Mouse (Mus musculus): Measurements from ENCODE around the gene Atg4a-ps. TPM values are rescaled to one million over a fixed set of nuclear protein-coding genes. Genes with fewer than 3 reads are reported as not detected.
"Not testable (repeated sequence)": the region's sequence is repeated elsewhere in the genome, so short reads cannot be mapped to it uniquely, and the experiment has no call there.

The Atg4a-ps gene
- 1 to 10 TPM in 1 of 2 experiments, under 1 TPM in 1; 0.14 to 5.3 TPM for total RNA-seq (2021)
- long read RNA-seq, experiment 1, transcript Atg4a-ps-201 (1 exons, 2,115 nt) = major isoform, 7 of 7 reads
- long read RNA-seq, experiment 1, partial matches to known transcripts = 0 of 7 reads
- long read RNA-seq, experiment 1, other reads (novel, unspliced or antisense) = 0 of 7 reads
- long read RNA-seq, experiment 2 = 0 reads

DNA sequence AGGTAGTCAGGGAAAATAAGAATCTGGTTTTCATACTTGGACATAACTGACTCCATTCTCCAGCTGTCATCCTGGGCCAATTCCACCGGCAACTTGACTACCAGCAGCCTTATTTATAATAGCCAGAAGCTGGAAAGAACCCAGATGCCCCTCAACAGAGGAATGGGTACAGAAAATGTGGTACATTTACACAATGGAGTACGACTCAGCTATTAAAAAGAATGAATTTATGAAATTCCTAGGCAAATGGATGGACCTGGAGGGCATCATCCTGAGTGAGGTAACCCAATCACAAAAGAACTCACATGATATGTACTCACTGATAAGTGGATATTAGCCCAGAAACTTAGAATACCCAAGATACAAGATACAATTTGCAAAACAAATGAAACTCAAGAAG, at the start of gene Atg4a-ps:
TSS of gene Atg4a-ps (minus strand) at position 101 of the 400 bp plus-strand sequence.
- not testable (repeated sequence) for DNase-seq

DNA sequence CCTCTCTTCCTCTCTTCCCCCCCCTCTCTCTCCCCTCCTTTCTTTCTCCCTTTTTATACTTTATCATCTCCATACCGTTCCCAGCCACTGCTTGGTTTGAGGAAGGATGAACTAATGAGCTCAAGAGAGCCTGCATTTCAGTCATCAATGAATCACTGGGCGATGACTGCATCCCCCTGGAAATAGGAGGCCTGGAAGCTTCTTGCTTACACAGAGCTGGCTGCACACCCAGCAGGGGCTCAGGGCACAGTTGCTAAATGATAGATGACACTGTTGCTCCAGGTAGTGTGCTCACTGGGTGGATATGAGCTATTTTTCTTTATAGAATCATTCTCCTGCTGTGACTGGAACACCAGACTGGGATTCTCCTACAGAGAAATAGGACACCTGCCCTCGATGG, 49.7 kb upstream of the Atg4a-ps start:
- no peak for DNase-seq

DNA sequence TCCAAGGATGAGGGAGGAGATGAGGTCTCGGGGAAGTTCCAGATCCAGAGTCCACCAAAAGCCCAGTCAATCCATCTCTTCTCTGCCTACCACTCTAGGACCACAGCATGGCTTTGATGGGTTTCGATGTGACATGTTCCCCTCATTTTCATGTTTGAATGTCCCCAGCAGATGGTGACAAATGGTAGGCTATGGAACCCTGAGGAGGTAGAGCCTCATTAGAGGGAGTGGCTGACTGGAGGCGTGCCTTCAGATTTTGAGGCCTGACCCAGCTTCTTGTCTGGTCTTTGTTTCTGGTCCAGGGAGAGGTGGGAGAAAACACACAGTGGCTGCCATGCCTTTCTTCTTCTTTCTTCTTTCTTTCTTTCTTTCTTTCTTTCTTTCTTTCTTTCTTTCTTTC, 44.6 kb upstream of the Atg4a-ps start:
- no peak for DNase-seq

DNA sequence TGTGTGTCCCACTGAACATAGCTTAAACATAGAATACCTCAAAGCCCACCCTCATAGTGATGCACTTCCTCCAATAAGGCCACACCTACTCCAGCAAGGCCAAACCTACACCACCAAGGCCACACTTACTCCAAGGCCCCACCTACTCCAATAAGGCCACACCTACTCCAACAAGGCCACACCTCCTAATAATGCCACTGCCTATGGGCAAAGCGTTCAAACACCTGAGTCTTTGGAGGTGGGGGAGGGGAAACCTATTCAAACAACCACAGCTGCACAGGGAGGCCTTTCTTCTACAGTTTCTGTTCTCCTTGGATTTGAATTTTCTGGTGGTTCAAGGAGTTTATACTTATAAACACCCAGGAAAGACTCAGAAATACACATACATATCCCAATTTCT, 43.2 kb upstream of the Atg4a-ps start:
- no peak for DNase-seq

DNA sequence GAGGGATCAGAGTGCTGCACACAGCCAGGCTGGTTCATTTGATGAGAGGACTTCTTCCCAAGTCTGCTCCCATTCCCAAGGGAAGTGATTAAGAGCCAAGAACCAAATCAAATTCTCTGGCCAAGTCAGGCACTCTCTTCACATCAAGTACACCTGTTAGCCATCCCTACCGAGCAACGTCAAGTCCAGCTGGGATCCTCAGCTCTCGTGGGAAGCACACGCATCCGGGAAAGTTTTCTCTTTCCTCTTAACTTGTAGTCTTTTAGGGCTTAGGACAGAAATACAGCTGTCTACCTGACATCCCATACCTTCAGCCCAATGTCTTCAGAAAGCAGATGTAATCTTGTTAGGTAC, 38.1 kb upstream of the Atg4a-ps start:
- DNase-seq = no peak

- DNase-seq = no peak
Observed at GRCm38 (mm10) chr3:103683234-103683965, 37.5 kb upstream of the Atg4a-ps start.

DNA sequence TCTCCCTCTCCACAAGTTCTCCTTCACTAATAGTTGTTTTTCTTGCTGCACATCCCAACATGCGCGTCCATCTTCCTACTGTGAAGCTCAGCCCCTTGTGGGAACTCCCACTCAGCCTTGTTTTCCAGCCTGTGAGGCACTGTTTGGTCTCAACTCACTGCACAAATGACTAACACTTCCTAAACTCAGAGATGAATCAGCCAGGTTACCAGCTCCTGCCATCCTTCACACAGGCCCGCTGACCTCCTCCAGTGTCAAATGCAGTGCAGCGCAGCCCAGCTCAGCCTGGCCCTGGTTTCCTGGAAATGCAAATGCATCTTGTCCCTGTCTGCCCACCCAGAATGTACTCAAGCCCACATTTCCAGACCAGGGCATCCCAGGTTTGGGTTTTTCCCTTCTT, 36.6 kb upstream of the Atg4a-ps start:
- no peak for DNase-seq

GRCm38 (mm10) chr3:103678811-103679210, 32.9 kb upstream of the Atg4a-ps start:
- DNase-seq = no peak

- no peak for DNase-seq
Observed at GRCm38 (mm10) chr3:103672716-103673115, 26.8 kb upstream of the Atg4a-ps start.

- DNase-seq = no peak
Observed at GRCm38 (mm10) chr3:103672113-103672512, 26.2 kb upstream of the Atg4a-ps start.

- no peak for DNase-seq
Observed at GRCm38 (mm10) chr3:103663385-103663784, 17.5 kb upstream of the Atg4a-ps start.

DNA sequence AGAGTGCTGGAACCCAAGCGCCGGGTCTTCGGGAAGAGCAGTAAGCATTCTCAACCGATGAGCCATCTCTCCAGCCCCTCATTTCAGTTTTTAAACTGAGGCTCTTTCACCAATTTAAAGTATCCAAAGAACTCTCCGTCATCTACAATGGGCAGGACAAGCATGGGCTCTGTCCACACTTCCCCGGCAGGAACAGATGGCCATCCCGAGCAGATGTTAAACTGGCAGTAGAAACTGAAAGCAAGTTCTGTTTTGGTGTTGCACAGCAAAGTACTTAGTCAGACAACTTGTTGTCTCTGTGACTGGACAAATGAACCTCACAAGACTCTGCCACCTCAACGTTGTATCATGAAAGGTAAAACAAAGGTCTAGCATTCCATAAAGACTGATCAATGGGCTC, 15.8 kb upstream of the Atg4a-ps start:
- no peak for DNase-seq

DNA sequence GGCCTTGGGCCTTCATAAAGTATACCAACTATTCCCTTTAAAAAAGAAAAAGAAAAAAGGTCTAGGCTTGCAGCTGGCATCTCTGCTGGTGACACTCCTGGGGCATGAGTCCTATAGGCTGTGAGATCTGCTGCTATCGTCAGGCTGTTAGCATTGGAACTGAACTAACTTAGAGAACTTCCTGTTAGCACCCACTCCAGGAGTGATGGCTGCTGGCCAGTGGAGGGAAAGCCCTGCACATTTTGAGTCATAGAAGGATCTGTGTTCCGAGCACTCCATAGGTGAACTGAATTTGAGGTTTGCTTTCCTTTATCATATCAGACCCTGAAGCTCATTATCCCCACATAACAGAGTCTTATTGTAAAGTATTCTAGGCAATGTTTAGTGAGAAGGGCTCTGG, 14.1 kb upstream of the Atg4a-ps start:
- no peak for DNase-seq

- no peak for DNase-seq
Observed at GRCm38 (mm10) chr3:103650406-103650805, 4.5 kb upstream of the Atg4a-ps start.

GRCm38 (mm10) chr3:103649716-103650115, 3.8 kb upstream of the Atg4a-ps start:
- DNase-seq = no peak

- no peak for DNase-seq
Observed at GRCm38 (mm10) chr3:103648486-103648885, 2.6 kb upstream of the Atg4a-ps start.

GRCm38 (mm10) chr3:103647164-103647867, 1.4 kb upstream of the Atg4a-ps start:
- DNase-seq = no peak

GRCm38 (mm10) chr3:103641301-103641700, 4.6 kb downstream of the Atg4a-ps start:
- DNase-seq = no peak

- no peak for DNase-seq
Observed at GRCm38 (mm10) chr3:103640226-103640803, 5.6 kb downstream of the Atg4a-ps start.

DNA sequence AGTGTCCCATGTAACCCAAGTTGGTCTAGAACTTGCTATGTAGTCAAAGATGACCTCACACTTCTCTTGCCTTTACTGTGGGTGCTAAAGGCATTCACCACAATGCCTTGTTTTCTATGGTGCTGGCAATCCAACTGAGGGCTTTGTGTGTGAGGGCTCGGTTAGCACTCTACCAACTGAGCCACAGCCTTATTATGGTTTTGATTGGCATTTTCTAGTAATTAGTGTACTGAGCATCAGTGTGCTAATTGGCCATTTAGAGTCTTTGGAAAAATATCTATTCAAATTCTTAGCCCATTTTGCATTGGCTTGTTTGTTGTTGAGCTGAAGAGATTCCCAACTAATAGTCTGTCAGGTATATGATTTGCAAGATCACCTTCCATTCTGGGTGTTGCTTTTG, 8.2 kb downstream of the Atg4a-ps start:
- no peak for DNase-seq

GRCm38 (mm10) chr3:103634256-103634655, 11.6 kb downstream of the Atg4a-ps start:
- DNase-seq = no peak

GRCm38 (mm10) chr3:103633831-103634230, 12.0 kb downstream of the Atg4a-ps start:
- DNase-seq = no peak

DNA sequence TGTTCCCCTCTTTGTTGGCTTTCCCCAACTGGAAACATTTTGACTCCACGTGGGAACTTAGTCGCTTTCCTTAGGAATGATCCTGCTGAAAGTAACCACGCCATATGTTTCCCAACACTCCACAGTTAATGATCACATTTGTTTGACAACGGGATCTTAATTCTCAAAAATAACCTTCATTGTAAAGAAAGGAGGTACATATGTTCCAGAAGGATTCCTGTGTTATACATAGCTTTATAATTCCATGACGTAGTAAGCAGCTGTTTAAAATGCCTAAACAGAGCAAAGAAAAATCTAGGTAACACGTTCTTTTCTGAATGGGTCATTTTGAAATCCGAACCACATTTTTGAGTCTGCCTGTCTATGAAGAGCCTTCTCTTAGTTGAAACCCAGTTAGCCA, 12.7 kb downstream of the Atg4a-ps start:
- DNase-seq = no peak
